Mouse (Mus musculus) heart, adult 2 months (tissue): ENCODE measurements at regions not wholly inside any gene's neighbourhood (a gene's known extent, or its start where the extent isn't known, plus 50 kb on each side); places are given as distances from the start of the nearest gene placed in this dataset.

Experiments used
- DNase-seq, 2 experiments: peaks; one replicate each; pipeline ENCODE4 v3.0.0; 2021
- H3K27ac ChIP-seq: fragments of 200-600 bp; 2 replicates; pipeline ENCODE4 v1.8.1; 2022
- H3K27me3 ChIP-seq: fragments of 200-500 bp; 2 replicates; pipeline ENCODE4 v1.6.1; 2012; ENCODE audit warnings: mild to moderate bottlenecking, low read length, inconsistent platforms, mixed read lengths; ENCODE audit not compliant: control insufficient read depth, insufficient read depth
- H3K36me3 ChIP-seq: fragments of 200-500 bp; 2 replicates; pipeline ENCODE4 v1.6.1; 2012; ENCODE audit warnings: low read length, inconsistent platforms; ENCODE audit not compliant: control insufficient read depth, insufficient read depth
- H3K4me1 ChIP-seq: fragments of 200-500 bp; 2 replicates; pipeline ENCODE4 v1.6.1; 2011; ENCODE audit warnings: low read length; ENCODE audit not compliant: control insufficient read depth, insufficient read depth
- H3K4me3 ChIP-seq: fragments of 200-600 bp; 2 replicates; pipeline ENCODE4 v1.8.1; 2022
- H3K79me2 ChIP-seq: fragments of 200-500 bp; replicated peaks from 2 replicates; pipeline ENCODE4 v1.6.1; 2012; ENCODE audit warnings: mild to moderate bottlenecking, inconsistent platforms, low read length, moderate library complexity, mixed read lengths; ENCODE audit not compliant: control insufficient read depth, insufficient read depth
- H3K9ac ChIP-seq: fragments of 200-500 bp; 2 replicates; pipeline ENCODE4 v1.6.1; 2012; ENCODE audit warnings: low read depth, mild to moderate bottlenecking, control low read depth, inconsistent platforms, low read length, mixed read lengths
- CTCF ChIP-seq: fragments of 200-600 bp; IDR thresholded peaks from 2 replicates; pipeline ENCODE4 v1.8.1; 2022; ENCODE audit warnings: antibody characterized with exemption, mild to moderate bottlenecking, moderate library complexity
- EP300 ChIP-seq: fragments of 200-500 bp; IDR thresholded peaks from 2 replicates; pipeline ENCODE4 v1.6.1; 2011; ENCODE audit warnings: low read depth, low read length, control low read depth; ENCODE audit not compliant: insufficient read depth
- POLR2A ChIP-seq: fragments of 200-500 bp; IDR thresholded peaks from 2 replicates; pipeline ENCODE4 v1.6.1; 2011; ENCODE audit warnings: mild to moderate bottlenecking, low read depth, low read length, control low read depth; ENCODE audit not compliant: insufficient read depth
- WGBS: fragments of 180-500 bp; shearing (Covaris S2); methylation state at CpG from one replicate; pipeline ENCODE4 v1.1.7; 2018; 5-methylcytosine and 5-hydroxymethylcytosine counted together
- intact Hi-C: fragments of 180-260 bp; cut with DNase I; formaldehyde crosslinking; loops from one replicate; pipeline ENCODE4 v1.15.1; 2025

DNA sequence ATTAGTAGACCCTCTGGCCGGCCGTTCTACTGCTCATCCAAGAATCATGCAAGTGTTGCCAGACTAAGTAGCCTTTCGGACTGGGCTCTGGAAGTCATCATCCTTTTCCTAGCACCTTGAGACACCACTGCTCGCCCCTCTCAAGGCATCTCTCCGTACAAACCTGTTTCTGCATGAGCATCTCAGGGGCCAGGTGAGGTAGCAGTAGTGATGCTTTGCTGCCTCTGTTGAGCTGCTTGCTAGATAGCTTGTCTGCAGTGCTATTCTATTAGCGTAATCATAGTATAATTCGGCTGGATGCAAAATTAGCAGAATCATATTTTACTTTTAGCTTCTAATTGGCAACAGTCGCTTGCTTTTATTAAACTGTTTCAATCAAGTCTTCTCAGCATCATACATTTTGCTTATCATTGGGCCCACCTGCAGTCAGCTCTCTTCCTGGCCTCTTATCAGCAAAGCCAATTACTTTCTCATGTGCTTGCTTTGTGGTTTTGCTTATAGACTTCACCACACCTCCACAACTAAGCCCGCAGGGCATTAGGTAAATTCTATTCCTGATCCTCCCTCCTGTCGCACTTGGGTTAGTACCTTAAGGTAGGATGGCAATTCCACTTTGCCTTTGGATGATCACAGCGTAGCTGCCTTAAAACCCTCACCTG, 621.1 kb upstream of the Fam92a start:
- WGBS = 77% methylated on average over 11 of the region's 11 CpGs
- Histone ChIP-seq H3K4me1 (no peaks in the 10 kb centered on the region), H3K9ac (no peak overlapping the region), H3K36me3 (no peaks in the 10 kb centered on the region), H3K27ac (no peak overlapping the region), H3K27me3 (no peaks in the 10 kb centered on the region), H3K79me2 (no peaks in the 10 kb centered on the region), H3K4me3 (no peak overlapping the region)
- intact Hi-C loops = no loop called here
- no peak for DNase-seq
- no peak for TF ChIP-seq EP300
- no peak for TF ChIP-seq POLR2A
- no peak for TF ChIP-seq CTCF

DNA sequence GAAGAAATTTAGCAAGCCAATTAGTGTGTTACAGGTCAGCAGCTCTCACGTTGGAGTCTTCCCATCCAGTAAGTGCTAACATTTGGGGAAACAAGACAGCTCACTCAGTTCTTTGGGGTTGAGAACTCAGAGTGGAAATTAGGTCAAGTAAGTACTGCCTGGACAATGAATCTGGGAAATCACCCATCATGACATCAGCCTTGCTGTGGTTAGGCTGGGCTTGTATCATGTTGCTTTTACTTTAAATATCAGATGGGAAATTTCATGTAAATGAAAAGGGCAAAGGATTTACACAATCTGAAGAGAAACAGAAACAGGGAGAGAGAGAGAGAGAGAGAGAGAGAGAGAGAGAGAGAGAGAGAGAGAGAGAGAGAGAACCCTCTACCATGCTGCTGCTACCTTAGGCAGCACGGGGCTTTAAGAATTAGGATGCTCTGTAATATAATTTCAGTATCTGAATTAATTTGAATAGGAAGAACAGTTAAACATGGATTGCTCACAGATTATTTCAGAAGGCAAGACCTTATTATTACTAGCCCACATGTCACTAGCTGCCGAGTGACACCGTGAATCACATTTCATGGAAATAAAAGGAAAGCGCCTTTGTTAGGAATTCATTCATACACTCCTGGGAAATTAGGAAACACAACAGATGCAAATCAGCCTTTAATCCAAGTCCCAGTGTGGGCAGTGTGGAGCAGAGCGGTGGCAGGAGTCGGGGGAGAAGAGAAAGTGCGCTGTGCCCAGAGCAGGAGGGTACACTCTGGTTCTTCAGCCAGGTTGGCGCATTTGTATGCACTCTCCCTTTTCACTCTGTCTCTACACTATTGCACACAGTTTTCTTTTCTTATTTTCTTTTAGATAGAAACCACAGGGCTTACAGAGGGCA, 620.2 kb upstream of the Fam92a start:
- TF ChIP-seq POLR2A = no peak
- TF ChIP-seq CTCF = no peak
- TF ChIP-seq EP300 = no peak
- H3K4me3 ChIP-seq = no peak overlapping the region
- no peaks in the 10 kb centered on the region for H3K4me1 ChIP-seq
- DNase-seq = no peak
- intact Hi-C loops = no loop called here
- no peak overlapping the region for H3K27ac ChIP-seq
- H3K9ac ChIP-seq = no peak overlapping the region
- no peaks in the 10 kb centered on the region for H3K36me3 ChIP-seq
- no peaks in the 10 kb centered on the region for H3K27me3 ChIP-seq
- WGBS = 81% methylated on average over 9 of the region's 9 CpGs
- no peaks in the 10 kb centered on the region for H3K79me2 ChIP-seq

- 45% methylated on average over 4 of the region's 4 CpGs for WGBS
- DNase-seq = no peak
- intact Hi-C loops = no loop called here
These were observed 614.0 kb upstream of the Fam92a start for GRCm38 (mm10) chr4:12785840-12786239.

DNA sequence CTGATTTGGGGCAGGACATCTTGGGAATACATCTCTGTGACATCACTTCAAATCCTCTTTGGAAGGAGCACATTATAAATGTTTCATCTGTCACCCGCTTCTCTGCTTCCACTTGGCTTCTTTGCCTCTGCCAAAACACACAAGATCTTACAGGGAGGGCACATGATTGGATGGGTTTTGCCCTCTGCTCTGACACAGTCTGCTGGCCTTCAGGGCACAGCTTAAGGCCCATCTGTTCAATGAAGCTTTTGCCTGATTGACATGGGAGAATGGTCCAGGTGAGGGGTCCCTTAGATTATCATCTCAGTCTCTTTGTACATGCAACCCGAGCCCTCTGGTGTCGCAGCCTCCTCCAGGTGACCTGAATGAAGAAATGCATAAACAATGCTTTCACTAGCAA, 612.7 kb upstream of the Fam92a start:
- Histone ChIP-seq H3K27me3 (no peaks in the 10 kb centered on the region), H3K4me1 (no peaks in the 10 kb centered on the region), H3K36me3 (no peaks in the 10 kb centered on the region), H3K4me3 (no peak overlapping the region), H3K79me2 (no peaks in the 10 kb centered on the region), H3K9ac (no peak overlapping the region), H3K27ac (no peak overlapping the region)
- TF ChIP-seq CTCF (no peak), POLR2A (no peak), EP300 (no peak)
- 85% methylated on average over 3 of the region's 3 CpGs for WGBS
- intact Hi-C loops = no loop called here
- no peak for DNase-seq

More at GRCm38 (mm10) chr4:12785840-12786239, 614.0 kb upstream of the Fam92a start:
- no peak overlapping the region for H3K9ac ChIP-seq
- H3K36me3 ChIP-seq = no peaks in the 10 kb centered on the region
- H3K79me2 ChIP-seq = no peaks in the 10 kb centered on the region
- H3K27ac ChIP-seq = no peak overlapping the region
- no peak overlapping the region for H3K4me3 ChIP-seq
- H3K27me3 ChIP-seq = no peaks in the 10 kb centered on the region
- no peak for TF ChIP-seq EP300
- no peak for TF ChIP-seq CTCF
- no peak for TF ChIP-seq POLR2A
- H3K4me1 ChIP-seq = no peaks in the 10 kb centered on the region

DNA sequence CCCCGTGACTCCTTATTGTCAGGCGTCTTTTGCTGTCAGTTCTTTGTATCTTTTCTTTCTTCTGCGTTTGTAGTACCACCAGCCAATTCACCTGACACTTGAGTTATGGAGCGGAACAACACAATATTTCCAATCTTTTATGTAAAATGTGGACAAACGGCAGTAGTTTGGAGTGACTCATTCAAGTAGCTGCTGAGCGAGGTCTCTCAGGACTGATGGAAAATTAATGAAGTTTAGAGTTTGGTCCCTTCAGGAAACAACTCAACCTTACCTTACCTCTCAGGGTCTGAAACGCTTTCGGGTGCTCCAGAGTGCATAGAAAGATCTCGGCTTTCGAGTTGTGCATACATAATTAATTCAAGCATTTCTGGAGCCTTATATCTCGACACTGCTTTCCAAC, 612.3 kb upstream of the Fam92a start:
- no peak overlapping the region for H3K27ac ChIP-seq
- no peak for DNase-seq
- H3K36me3 ChIP-seq = no peaks in the 10 kb centered on the region
- 86% methylated on average over 11 of the region's 11 CpGs for WGBS
- intact Hi-C loops = no loop called here
- H3K79me2 ChIP-seq = no peaks in the 10 kb centered on the region
- no peak overlapping the region for H3K9ac ChIP-seq
- no peaks in the 10 kb centered on the region for H3K27me3 ChIP-seq
- H3K4me3 ChIP-seq = no peak overlapping the region
- H3K4me1 ChIP-seq = no peaks in the 10 kb centered on the region
- TF ChIP-seq POLR2A = no peak
- no peak for TF ChIP-seq EP300
- TF ChIP-seq CTCF = no peak
